Mouse (Mus musculus) ovary, adult 18-20 months (tissue): Measurements from ENCODE around the gene Ttc27.

ENCODE experiments used
- DNase-seq: peaks from one replicate; pipeline ENCODE4 v3.0.0; 2022; ENCODE audit warnings: low spot score, mixed read lengths

Ttc27 gene

GRCm38 (mm10) chr17:74753628-74754104, 36.1 kb downstream of the Ttc27 start:
- no peak for DNase-seq

- no peak for DNase-seq
Observed at GRCm38 (mm10) chr17:74754369-74755118, 37.0 kb downstream of the Ttc27 start.

- DNase-seq: peak; percentile 32
Observed at GRCm38 (mm10) chr17:74769390-74769811, 51.9 kb downstream of the Ttc27 start.

GRCm38 (mm10) chr17:74772364-74772763, 54.8 kb downstream of the Ttc27 start:
- no peak for DNase-seq

- DNase-seq: no peak
Observed at GRCm38 (mm10) chr17:74773556-74773955, 56.0 kb downstream of the Ttc27 start.

GRCm38 (mm10) chr17:74780133-74780532, 62.6 kb downstream of the Ttc27 start:
- DNase-seq: no peak

GRCm38 (mm10) chr17:74780627-74781026, 63.1 kb downstream of the Ttc27 start:
- no peak for DNase-seq

- DNase-seq: no peak
Observed at GRCm38 (mm10) chr17:74781911-74782310, 64.4 kb downstream of the Ttc27 start.

GRCm38 (mm10) chr17:74785586-74785985, 68.1 kb downstream of the Ttc27 start:
- no peak for DNase-seq

- no peak for DNase-seq
Observed at GRCm38 (mm10) chr17:74786198-74786734, 68.7 kb downstream of the Ttc27 start.

- DNase-seq: no peak
Observed at GRCm38 (mm10) chr17:74796023-74796699, 78.6 kb downstream of the Ttc27 start.

- no peak for DNase-seq
Observed at GRCm38 (mm10) chr17:74799865-74800264, 82.3 kb downstream of the Ttc27 start.

- DNase-seq: no peak
Observed at GRCm38 (mm10) chr17:74802765-74803164, 85.2 kb downstream of the Ttc27 start.

- DNase-seq: no peak
Observed at GRCm38 (mm10) chr17:74803835-74804234, 86.3 kb downstream of the Ttc27 start.

GRCm38 (mm10) chr17:74804321-74804930, 86.9 kb downstream of the Ttc27 start:
- DNase-seq: no peak

GRCm38 (mm10) chr17:74807509-74808248, 90.1 kb downstream of the Ttc27 start:
- DNase-seq: no peak

GRCm38 (mm10) chr17:74808330-74808729, 90.8 kb downstream of the Ttc27 start:
- DNase-seq: no peak

- no peak for DNase-seq
Observed at GRCm38 (mm10) chr17:74808901-74809300, 91.4 kb downstream of the Ttc27 start.

GRCm38 (mm10) chr17:74810892-74811625, 93.5 kb downstream of the Ttc27 start:
- no peak for DNase-seq

- no peak for DNase-seq
Observed at GRCm38 (mm10) chr17:74819711-74820110, 102.2 kb downstream of the Ttc27 start.

- no peak for DNase-seq
Observed at GRCm38 (mm10) chr17:74830851-74831250, 113.3 kb downstream of the Ttc27 start.
